Mouse (Mus musculus): ENCODE measurements around the gene Ptprg. TPM values are rescaled to one million over a fixed set of nuclear protein-coding genes. Genes with fewer than 3 reads are reported as not detected.

The Ptprg gene
- polyA plus RNA-seq, 2 experiments, result 0.69 to 1.4 TPM

DNA sequence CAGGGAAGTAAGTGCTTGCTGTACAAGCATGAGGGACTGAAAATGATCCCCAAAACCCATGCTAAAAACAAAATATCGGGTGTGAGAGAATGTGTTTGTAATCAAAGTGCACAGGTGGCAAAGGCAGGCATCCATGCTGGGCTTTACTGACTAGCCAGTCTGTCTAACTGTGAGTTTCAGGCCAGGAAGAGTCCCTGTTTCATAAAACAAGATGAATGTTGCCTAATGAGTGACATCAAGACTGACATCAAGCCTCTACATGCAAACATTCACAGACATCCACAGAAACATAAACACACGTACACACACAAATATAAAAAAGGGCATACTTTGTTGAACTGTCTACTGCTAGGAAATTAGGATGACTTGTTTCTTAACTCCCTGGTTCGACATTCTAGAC, 552.3 kb downstream of the Ptprg start:
- H3K4me2 ChIP-seq (ENCODE audit: low read depth), result no peak overlapping the region
- H3K36me3 ChIP-seq (replicated peaks; ENCODE audit: control insufficient read depth, insufficient read depth, low read depth), result no peaks in the 10 kb centered on the region
- H3K27me3 ChIP-seq (ENCODE audit: control insufficient read depth, insufficient read depth, low read length), result no peaks in the 10 kb centered on the region
- peaks cover 0 to 9% of the 10 kb centered on the region in 2 experiments; a peak in 2 of 4 replicates for H3K4me1 ChIP-seq (replicated peaks; ENCODE audit: control insufficient read depth in 2 of 2, insufficient read depth in 2 of 2, low read length in 1 of 2)
- H3K9ac ChIP-seq (replicated peaks), result no peak overlapping the region
- TF ChIP-seq CTCF (IDR thresholded peaks at IDR 0.05; ENCODE audit: low read depth), result no peak
- TF ChIP-seq EP300 (IDR thresholded peaks at IDR 0.05; ENCODE audit: low read depth), result no peak
- ATAC-seq (ENCODE audit: insufficient read depth) (no peak), DNase-seq (ENCODE audit: low read depth in 3 of 3, low spot score in 3 of 3) (no peak)
- H3K9me3 ChIP-seq (ENCODE audit: control insufficient read depth, low read length), result no peaks in the 10 kb centered on the region
- H3K27ac ChIP-seq, result no peak overlapping the region
- 42% methylated on average over 3 of the region's 3 CpGs for whole genome bisulfite sequencing (ENCODE audit: insufficient replicate concordance)
- no peak overlapping the region for H3K4me3 ChIP-seq (ENCODE audit: insufficient read depth in 1 of 2, low read depth in 2 of 2, low read length in 2 of 2)

DNA sequence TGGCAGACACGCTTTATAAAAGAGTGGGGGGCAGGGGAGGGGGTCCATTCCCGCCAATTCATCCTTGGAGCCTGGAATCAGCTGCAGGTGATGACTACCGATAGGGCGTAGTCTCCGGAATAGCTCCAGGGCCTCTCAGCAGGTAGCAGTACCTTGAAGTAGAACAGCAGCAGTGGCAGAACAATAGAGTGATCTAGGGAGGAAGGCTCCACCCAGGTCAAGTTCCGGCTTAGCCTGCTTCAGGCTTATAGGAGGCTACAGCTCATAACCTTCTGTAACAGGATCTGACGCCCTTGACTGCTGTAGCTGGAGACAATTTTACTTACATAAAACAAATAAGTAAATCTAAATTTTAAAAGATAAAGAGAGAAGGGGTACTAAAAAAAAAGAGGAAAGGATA, 554.1 kb downstream of the Ptprg start:
- Histone ChIP-seq H3K9me3 (ENCODE audit: control insufficient read depth, low read length) (no peaks in the 10 kb centered on the region), H3K36me3 (replicated peaks; ENCODE audit: control insufficient read depth, insufficient read depth, low read depth) (no peaks in the 10 kb centered on the region), H3K4me3 (ENCODE audit: insufficient read depth in 1 of 2, low read depth in 2 of 2, low read length in 2 of 2) (no peak overlapping the region), H3K27ac (no peak overlapping the region), H3K4me1 (replicated peaks; ENCODE audit: control insufficient read depth in 2 of 2, insufficient read depth in 2 of 2, low read length in 1 of 2) (peaks cover 0 to 16% of the 10 kb centered on the region in 2 experiments; a peak in 2 of 4 replicates), H3K27me3 (ENCODE audit: control insufficient read depth, insufficient read depth, low read length) (no peaks in the 10 kb centered on the region), H3K9ac (replicated peaks) (no peak overlapping the region), H3K4me2 (ENCODE audit: low read depth) (no peak overlapping the region)
- 66% methylated on average over 7 of the region's 7 CpGs for WGBS (ENCODE audit: insufficient replicate concordance)
- ATAC-seq (ENCODE audit: insufficient read depth) (no peak), DNase-seq (ENCODE audit: low read depth in 3 of 3, low spot score in 3 of 3) (no peak)
- TF ChIP-seq CTCF (IDR thresholded peaks at IDR 0.05; ENCODE audit: low read depth) (no peak), EP300 (IDR thresholded peaks at IDR 0.05; ENCODE audit: low read depth) (no peak)

DNA sequence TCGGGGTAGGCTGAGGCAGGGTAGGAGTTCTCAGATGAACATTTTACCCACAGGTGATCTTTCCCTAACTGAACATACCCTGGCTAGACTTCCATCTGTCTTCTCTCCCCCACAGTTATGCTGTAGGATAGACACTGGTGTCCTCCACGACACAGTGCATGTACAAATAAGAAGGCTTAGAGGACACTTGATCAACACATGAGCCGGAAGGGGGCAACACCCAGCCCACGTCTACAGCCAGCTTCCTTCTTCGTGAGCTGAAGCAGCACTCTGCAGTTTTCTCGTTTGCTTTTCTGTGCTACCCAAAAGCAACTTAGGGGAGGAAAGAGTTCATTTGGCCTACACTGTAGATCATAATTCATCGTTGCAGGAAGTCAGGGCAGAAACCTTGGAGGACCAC, 554.7 kb downstream of the Ptprg start:
- Histone ChIP-seq H3K4me3 (ENCODE audit: insufficient read depth in 1 of 2, low read depth in 2 of 2, low read length in 2 of 2) (no peak overlapping the region), H3K9me3 (ENCODE audit: control insufficient read depth, low read length) (no peaks in the 10 kb centered on the region), H3K27ac (no peak overlapping the region), H3K4me1 (replicated peaks; ENCODE audit: control insufficient read depth in 2 of 2, insufficient read depth in 2 of 2, low read length in 1 of 2) (peaks cover 0 to 19% of the 10 kb centered on the region in 2 experiments; a peak in 2 of 4 replicates), H3K36me3 (replicated peaks; ENCODE audit: control insufficient read depth, insufficient read depth, low read depth) (no peaks in the 10 kb centered on the region), H3K9ac (replicated peaks) (no peak overlapping the region), H3K27me3 (ENCODE audit: control insufficient read depth, insufficient read depth, low read length) (no peaks in the 10 kb centered on the region), H3K4me2 (ENCODE audit: low read depth) (no peak overlapping the region)
- 36% methylated on average over 7 of the region's 7 CpGs for WGBS (ENCODE audit: insufficient replicate concordance)
- TF ChIP-seq EP300 (IDR thresholded peaks at IDR 0.05; ENCODE audit: low read depth) (no peak), CTCF (IDR thresholded peaks at IDR 0.05; ENCODE audit: low read depth) (no peak)
- ATAC-seq (ENCODE audit: insufficient read depth), result no peak
- no peak for DNase-seq (ENCODE audit: low read depth in 3 of 3, low spot score in 3 of 3)

DNA sequence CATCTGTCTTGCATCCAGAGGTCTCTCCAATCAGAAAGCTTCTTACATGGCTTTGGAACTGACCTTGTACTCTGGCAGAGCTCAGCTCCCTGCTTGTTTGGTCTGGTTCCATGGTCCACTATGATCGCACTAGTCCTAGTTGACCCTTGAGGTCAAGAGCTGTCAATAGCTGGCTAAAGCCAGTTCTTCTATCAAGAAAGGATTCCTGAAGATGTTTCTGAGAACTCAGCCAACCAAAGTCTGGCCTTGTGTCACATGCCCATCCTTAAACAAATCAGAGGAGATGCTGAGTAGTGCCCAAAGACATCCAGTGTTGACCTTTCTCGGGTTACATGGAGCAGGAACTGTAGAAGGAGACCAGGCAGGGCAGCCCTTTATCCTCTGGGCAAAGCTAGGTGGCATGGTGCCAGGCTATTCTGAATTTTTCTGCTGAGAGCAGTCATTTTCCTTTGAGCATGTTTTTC, 559.2 kb downstream of the Ptprg start:
- DNase-seq (ENCODE audit: low read depth in 3 of 3, low spot score in 3 of 3) (no peak), ATAC-seq (ENCODE audit: insufficient read depth) (peak; percentile 60; the same call in 1 of the 2 replicates)
- no peaks in the 10 kb centered on the region for H3K27me3 ChIP-seq (ENCODE audit: control insufficient read depth, insufficient read depth, low read length)
- TF ChIP-seq EP300 (IDR thresholded peaks at IDR 0.05; ENCODE audit: low read depth), result no peak
- TF ChIP-seq CTCF (IDR thresholded peaks at IDR 0.05; ENCODE audit: low read depth), result no peak
- H3K9ac ChIP-seq (replicated peaks), result no peak overlapping the region
- 61% methylated on average over 2 of the region's 2 CpGs for WGBS (ENCODE audit: insufficient replicate concordance)
- no peaks in the 10 kb centered on the region for H3K36me3 ChIP-seq (replicated peaks; ENCODE audit: control insufficient read depth, insufficient read depth, low read depth)
- no peaks in the 10 kb centered on the region for H3K9me3 ChIP-seq (ENCODE audit: control insufficient read depth, low read length)
- H3K4me1 ChIP-seq (replicated peaks; ENCODE audit: control insufficient read depth in 2 of 2, insufficient read depth in 2 of 2, low read length in 1 of 2), result peaks cover 0 to 13% of the 10 kb centered on the region in 2 experiments; a peak in 2 of 4 replicates
- H3K4me3 ChIP-seq (ENCODE audit: insufficient read depth in 1 of 2, low read depth in 2 of 2, low read length in 2 of 2), result no peak overlapping the region
- no peak overlapping the region for H3K4me2 ChIP-seq (ENCODE audit: low read depth)
- H3K27ac ChIP-seq, result no peak overlapping the region

DNA sequence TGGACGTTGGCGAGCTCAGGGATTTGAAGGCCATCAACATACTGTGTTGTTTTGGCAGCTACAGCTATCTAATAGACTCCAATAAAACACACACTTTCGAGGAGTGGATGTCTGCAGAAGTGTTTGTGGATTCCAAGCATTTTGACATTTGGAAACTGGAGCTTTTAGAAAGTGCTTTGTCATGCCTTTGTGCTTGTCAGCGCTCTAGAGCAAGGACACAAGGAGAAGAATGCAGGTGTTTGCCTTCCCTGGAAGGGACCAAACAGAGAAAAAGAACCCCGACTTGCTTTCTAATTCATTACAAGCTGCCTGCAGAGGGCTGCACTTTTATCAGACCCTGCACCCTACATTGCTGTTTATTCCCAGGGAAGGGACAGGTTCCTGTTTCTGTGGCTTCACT, 560.0 kb downstream of the Ptprg start:
- Histone ChIP-seq H3K4me3 (ENCODE audit: insufficient read depth in 1 of 2, low read depth in 2 of 2, low read length in 2 of 2) (no peak overlapping the region), H3K36me3 (replicated peaks; ENCODE audit: control insufficient read depth, insufficient read depth, low read depth) (no peaks in the 10 kb centered on the region), H3K27me3 (ENCODE audit: control insufficient read depth, insufficient read depth, low read length) (no peaks in the 10 kb centered on the region), H3K4me1 (replicated peaks; ENCODE audit: control insufficient read depth in 2 of 2, insufficient read depth in 2 of 2, low read length in 1 of 2) (peaks cover 0 to 13% of the 10 kb centered on the region in 2 experiments; a peak in 2 of 4 replicates), H3K4me2 (ENCODE audit: low read depth) (no peak overlapping the region), H3K9ac (replicated peaks) (no peak overlapping the region), H3K9me3 (ENCODE audit: control insufficient read depth, low read length) (no peaks in the 10 kb centered on the region), H3K27ac (no peak overlapping the region)
- WGBS (ENCODE audit: insufficient replicate concordance), result 44% methylated on average over 5 of the region's 5 CpGs
- ATAC-seq (ENCODE audit: insufficient read depth) (no peak), DNase-seq (ENCODE audit: low read depth in 3 of 3, low spot score in 3 of 3) (no peak)
- no peak for TF ChIP-seq CTCF (IDR thresholded peaks at IDR 0.05; ENCODE audit: low read depth)
- no peak for TF ChIP-seq EP300 (IDR thresholded peaks at IDR 0.05; ENCODE audit: low read depth)
